Mouse (Mus musculus) hindbrain, embryonic 15.5 days (tissue): ENCODE results near the gene Gm20388. TPM values are rescaled to one million over a fixed set of nuclear protein-coding genes. Genes with fewer than 3 reads are reported as not detected.
A peak's percentile ranks its signal among the peaks of the same experiment; 100 is the strongest.

Source experiments
- ATAC-seq: fragments of 200-750 bp; cut with Nextera tagmentation; 2 replicates; pipeline ENCODE4 v1.8.0; 2017; ENCODE audit warnings: low read depth, moderate number of reproducible peaks, moderate TSS enrichment; ENCODE audit not compliant: low FRiP score
- H3K27ac ChIP-seq: fragments of 300-500 bp; sonication (generic); replicated peaks from 2 replicates; pipeline ENCODE4 v1.5.1; 2015; ENCODE audit warnings: mild to moderate bottlenecking, inconsistent platforms
- H3K27me3 ChIP-seq: fragments of 300-500 bp; sonication (generic); 2 replicates; pipeline ENCODE4 v1.6.1; 2015; ENCODE audit warnings: control low read depth, inconsistent platforms
- H3K36me3 ChIP-seq: fragments of 300-500 bp; sonication (generic); 2 replicates; pipeline ENCODE4 v1.6.1; 2015; ENCODE audit warnings: control low read depth, inconsistent platforms
- H3K4me1 ChIP-seq: fragments of 300-500 bp; sonication (generic); replicated peaks from 2 replicates; pipeline ENCODE4 v1.6.1; 2015; ENCODE audit warnings: control low read depth, inconsistent platforms
- H3K4me2 ChIP-seq: fragments of 300-500 bp; sonication (generic); 2 replicates; pipeline ENCODE4 v1.6.1; 2015; ENCODE audit warnings: moderate library complexity, mild to moderate bottlenecking, inconsistent platforms
- H3K4me3 ChIP-seq: fragments of 300-500 bp; sonication (generic); 2 replicates; pipeline ENCODE4 v1.5.1; 2015; ENCODE audit warnings: mild to moderate bottlenecking, inconsistent platforms
- H3K9ac ChIP-seq: fragments of 300-500 bp; sonication (generic); 2 replicates; pipeline ENCODE4 v1.6.1; 2015; ENCODE audit warnings: inconsistent platforms
- H3K9me3 ChIP-seq: fragments of 300-500 bp; sonication (generic); 2 replicates; pipeline ENCODE4 v1.6.1; 2016; ENCODE audit warnings: control low read depth, inconsistent platforms
- WGBS: fragments of 180-500 bp; shearing (Covaris S2); methylation state at CpG from one replicate; pipeline ENCODE4 v1.1.7; 2015; 5-methylcytosine and 5-hydroxymethylcytosine counted together
- polyA plus RNA-seq: library from polyadenylated mRNA; unstranded; fragments of >200 nt; fragmentation: Nextera tagmentation; extraction: Ambion mirVana; gene quantifications from 2 replicates; pipeline ENCODE4 v1.2.1, GENCODE M21; 2015

The Gm20388 gene
- polyA plus RNA-seq, 1 experiment from 2014 or later, result 5.4 TPM

DNA sequence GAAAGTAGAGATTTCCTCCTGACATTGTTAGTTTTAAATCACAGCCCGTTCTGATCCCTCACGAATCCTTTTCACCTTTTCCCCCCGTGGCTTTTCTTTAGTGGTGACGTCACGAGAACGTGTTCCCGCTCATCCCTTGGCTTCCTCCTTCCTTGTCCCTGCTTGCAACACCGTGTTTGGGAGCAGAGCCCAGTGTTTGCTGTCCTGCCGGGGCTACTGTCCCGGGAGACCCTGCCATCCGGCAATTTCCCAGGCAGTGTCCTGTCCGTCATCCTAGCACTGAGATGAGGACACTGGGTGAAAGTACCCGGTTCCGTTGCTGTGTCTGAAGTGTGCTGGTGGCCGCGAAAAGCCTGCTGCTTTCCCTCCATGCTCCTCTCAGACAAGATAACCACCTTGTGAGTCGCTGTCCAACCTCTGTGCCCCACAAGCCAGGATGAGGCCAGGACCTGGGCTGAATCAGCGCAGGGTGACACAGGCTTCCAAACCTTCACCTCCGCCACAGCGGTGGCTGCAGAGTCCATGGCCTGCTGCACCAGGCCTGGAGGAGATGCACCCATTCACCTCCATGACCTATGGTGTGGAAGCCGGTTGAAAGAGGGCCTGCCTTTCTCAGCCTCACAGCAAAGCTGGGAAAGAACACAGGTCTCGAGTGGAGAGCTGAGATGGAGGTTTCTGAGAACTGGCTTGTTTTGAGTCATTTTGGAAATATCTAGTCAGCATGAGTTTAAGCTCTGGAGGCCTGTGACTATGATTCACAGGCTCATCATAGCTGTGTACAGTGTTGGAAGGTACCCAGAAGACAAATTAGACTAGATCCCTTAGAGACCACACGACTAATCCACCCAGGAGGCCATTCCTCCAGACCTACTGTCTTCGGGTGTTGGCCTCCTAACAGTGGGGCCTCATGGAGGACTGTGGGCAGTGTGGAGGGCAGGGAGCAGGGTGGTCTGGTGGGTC is 4367.6 kb downstream of the Gm20388 start:
- Histone ChIP-seq H3K9ac (no peak overlapping the region), H3K4me3 (no peak overlapping the region), H3K27me3 (no peaks in the 10 kb centered on the region), H3K36me3 (no peaks in the 10 kb centered on the region), H3K4me2 (no peak overlapping the region), H3K27ac (no peak overlapping the region), H3K4me1 (peaks cover 53% of the 10 kb centered on the region), H3K9me3 (no peaks in the 10 kb centered on the region)
- WGBS, result 58% methylated on average over 24 of the region's 24 CpGs
- no peak for ATAC-seq

DNA sequence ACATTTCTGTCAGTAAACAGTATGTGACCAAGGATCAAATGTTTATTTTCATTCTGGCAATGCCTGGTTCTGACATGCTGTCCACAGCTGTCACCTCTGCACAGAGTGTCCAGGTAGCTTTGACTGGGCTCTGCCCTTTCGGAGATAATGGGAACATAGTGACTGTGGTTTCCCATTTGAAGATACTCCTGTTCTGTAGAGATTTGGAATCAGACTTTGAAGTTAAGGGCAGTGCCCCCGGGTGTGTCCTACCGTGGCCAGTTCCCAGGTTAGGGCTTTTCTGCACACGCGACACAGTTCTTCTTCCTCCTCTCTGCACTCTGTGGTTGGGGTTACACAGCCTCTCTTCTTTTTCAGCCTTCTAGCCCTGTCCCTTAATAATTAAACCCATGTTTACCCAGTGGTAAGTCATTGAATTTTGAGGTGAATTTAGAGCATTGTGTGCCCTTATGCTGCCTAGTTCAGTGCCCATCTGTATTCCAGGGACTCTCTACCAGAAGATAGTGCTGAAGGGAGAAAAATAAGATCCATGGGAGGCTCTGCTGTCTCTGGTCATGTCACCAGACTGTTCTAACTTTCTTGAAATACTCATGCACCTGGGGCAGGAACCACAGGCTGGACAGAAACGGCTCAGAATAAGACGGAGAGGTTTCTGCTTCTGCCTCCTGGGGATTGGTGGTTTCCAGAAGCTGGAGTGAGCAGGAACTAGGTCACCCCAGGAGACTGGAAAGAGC is 4368.5 kb downstream of the Gm20388 start:
- ATAC-seq, result no peak
- H3K4me2 ChIP-seq, result no peak overlapping the region
- H3K4me1 ChIP-seq, result peaks cover 56% of the 10 kb centered on the region
- no peaks in the 10 kb centered on the region for H3K9me3 ChIP-seq
- no peaks in the 10 kb centered on the region for H3K36me3 ChIP-seq
- no peak overlapping the region for H3K9ac ChIP-seq
- H3K27me3 ChIP-seq, result no peaks in the 10 kb centered on the region
- H3K4me3 ChIP-seq, result no peak overlapping the region
- no peak overlapping the region for H3K27ac ChIP-seq
- 82% methylated on average over 7 of the region's 7 CpGs for WGBS

GRCm38 (mm10) chr8:124279690-124279985 is 4369.0 kb downstream of the Gm20388 start:
- Histone ChIP-seq H3K4me3 (no peak overlapping the region), H3K36me3 (no peaks in the 10 kb centered on the region), H3K27ac (no peak overlapping the region), H3K4me1 (peaks cover 56% of the 10 kb centered on the region), H3K27me3 (no peaks in the 10 kb centered on the region), H3K9me3 (no peaks in the 10 kb centered on the region), H3K9ac (no peak overlapping the region), H3K4me2 (no peak overlapping the region)
- 93% methylated on average over 5 of the region's 5 CpGs for whole genome bisulfite sequencing
- no peak for ATAC-seq

- H3K4me1 ChIP-seq, result peaks cover 69% of the 10 kb centered on the region
- no peak overlapping the region for H3K9ac ChIP-seq
- H3K27ac ChIP-seq, result no peak overlapping the region; the same call in 1 of the 2 replicates
- H3K4me2 ChIP-seq, result no peak overlapping the region
- no peak for ATAC-seq
- no peaks in the 10 kb centered on the region for H3K27me3 ChIP-seq
- no peaks in the 10 kb centered on the region for H3K9me3 ChIP-seq
- H3K36me3 ChIP-seq, result no peaks in the 10 kb centered on the region
- H3K4me3 ChIP-seq, result no peak overlapping the region
- 48% methylated on average over 11 of the region's 11 CpGs for WGBS
These were observed 4371.3 kb downstream of the Gm20388 start for GRCm38 (mm10) chr8:124281700-124282541.

GRCm38 (mm10) chr8:124282878-124283630 is 4372.4 kb downstream of the Gm20388 start:
- no peaks in the 10 kb centered on the region for H3K36me3 ChIP-seq
- ATAC-seq, result no peak
- peak overlapping the region; percentile 75; the same call in 1 of the 2 replicates for H3K27ac ChIP-seq
- no peaks in the 10 kb centered on the region for H3K9me3 ChIP-seq
- WGBS, result 53% methylated on average over 12 of the region's 12 CpGs
- 0 out of 2 replicates have a peak overlapping the region, but pooled peaks have one; percentile 35 for H3K9ac ChIP-seq
- H3K4me2 ChIP-seq, result no peak overlapping the region
- H3K4me3 ChIP-seq, result no peak overlapping the region
- peaks cover 69% of the 10 kb centered on the region for H3K4me1 ChIP-seq
- H3K27me3 ChIP-seq, result no peaks in the 10 kb centered on the region

- Histone ChIP-seq H3K4me2 (no peak overlapping the region), H3K27me3 (no peaks in the 10 kb centered on the region), H3K36me3 (no peaks in the 10 kb centered on the region), H3K9me3 (no peaks in the 10 kb centered on the region), H3K4me3 (no peak overlapping the region), H3K9ac (peak overlapping the region; percentile 35), H3K27ac (peak overlapping the region; percentile 75), H3K4me1 (peaks cover 63% of the 10 kb centered on the region)
- 19% methylated on average over 11 of the region's 11 CpGs for WGBS
- ATAC-seq, result no peak
These were observed 4373.1 kb downstream of the Gm20388 start for GRCm38 (mm10) chr8:124283644-124284332.

DNA sequence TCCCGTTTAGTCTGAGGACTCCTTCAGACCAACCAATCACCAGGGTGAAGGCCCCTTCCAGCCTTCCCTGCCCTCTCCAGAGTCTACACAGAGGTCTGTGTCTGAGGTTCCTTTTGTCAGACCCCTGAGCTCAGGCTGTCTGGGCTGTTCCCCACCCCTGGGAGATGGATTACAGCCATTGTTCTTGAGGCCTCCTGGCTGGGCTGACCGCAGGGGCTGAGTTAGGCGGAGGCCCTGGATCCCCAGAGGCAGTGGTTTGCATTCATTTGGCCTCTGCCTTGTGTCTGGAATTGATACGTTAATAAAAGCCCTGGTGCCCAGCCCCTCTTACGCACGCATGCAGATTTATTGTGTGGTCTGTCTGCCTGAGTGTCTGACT is 4373.7 kb downstream of the Gm20388 start:
- ATAC-seq, result peak; percentile 55
- WGBS, result 4% methylated on average over 6 of the region's 6 CpGs
- Histone ChIP-seq H3K9ac (no peak overlapping the region), H3K4me2 (no peak overlapping the region), H3K27ac (peak overlapping the region; percentile 75), H3K27me3 (no peaks in the 10 kb centered on the region), H3K9me3 (no peaks in the 10 kb centered on the region), H3K4me3 (no peak overlapping the region), H3K36me3 (no peaks in the 10 kb centered on the region), H3K4me1 (peaks cover 63% of the 10 kb centered on the region)

- no peak overlapping the region for H3K9ac ChIP-seq
- peak; percentile 25; the same call in 1 of the 2 replicates for ATAC-seq
These were observed 4374.4 kb downstream of the Gm20388 start for GRCm38 (mm10) chr8:124284984-124285576.

GRCm38 (mm10) chr8:124286461-124287124 is 4376.0 kb downstream of the Gm20388 start:
- H3K27ac ChIP-seq, result peak overlapping the region; percentile 75
- H3K9me3 ChIP-seq, result no peaks in the 10 kb centered on the region
- no peak overlapping the region for H3K4me2 ChIP-seq
- H3K4me3 ChIP-seq, result no peak overlapping the region
- H3K4me1 ChIP-seq, result peaks cover 58% of the 10 kb centered on the region
- H3K36me3 ChIP-seq, result no peaks in the 10 kb centered on the region
- ATAC-seq, result no peak
- 59% methylated on average over 4 of the region's 4 CpGs for WGBS
- H3K27me3 ChIP-seq, result no peaks in the 10 kb centered on the region
- no peak overlapping the region for H3K9ac ChIP-seq

More at GRCm38 (mm10) chr8:124284984-124285576, 4374.4 kb downstream of the Gm20388 start:
- Histone ChIP-seq H3K36me3 (no peaks in the 10 kb centered on the region), H3K27ac (peak overlapping the region; percentile 75), H3K4me3 (no peak overlapping the region), H3K27me3 (no peaks in the 10 kb centered on the region), H3K4me1 (peaks cover 63% of the 10 kb centered on the region), H3K4me2 (peak overlapping the region; percentile 1; the same call in 1 of the 2 replicates), H3K9me3 (no peaks in the 10 kb centered on the region)
- 12% methylated on average over 9 of the region's 9 CpGs for WGBS

GRCm38 (mm10) chr8:124288215-124288864 is 4377.7 kb downstream of the Gm20388 start:
- no peak overlapping the region for H3K4me3 ChIP-seq
- 86% methylated on average over 4 of the region's 4 CpGs for WGBS
- H3K4me2 ChIP-seq, result no peak overlapping the region
- H3K9ac ChIP-seq, result no peak overlapping the region
- H3K27me3 ChIP-seq, result no peaks in the 10 kb centered on the region
- no peak overlapping the region for H3K27ac ChIP-seq
- H3K4me1 ChIP-seq, result peaks cover 52% of the 10 kb centered on the region
- no peaks in the 10 kb centered on the region for H3K9me3 ChIP-seq
- no peak for ATAC-seq
- H3K36me3 ChIP-seq, result no peaks in the 10 kb centered on the region
